Mouse (Mus musculus): Measurements from ENCODE around the gene Ankdd1a. TPM values are rescaled to one million over a fixed set of nuclear protein-coding genes. Genes with fewer than 3 reads are reported as not detected.

The Ankdd1a gene
- total and polyA plus RNA-seq, 3 experiments = not detected

- no peak overlapping the region for H3K4me3 ChIP-seq (replicated peaks in 1 of 3; ENCODE audit: low read depth in 2 of 3, low read length in 2 of 3, poor library complexity in 1 of 3)
- dilution Hi-C loops (cut with MboI; ENCODE audit: extremely low pct_ligation_motif_present, extremely low pct_unique_long_range_greater_than_20kb, low sequenced_read_pairs) (no loop called here), in situ Hi-C loops (cut with MboI; ENCODE audit: low pct_ligation_motif_present, low pct_unique_long_range_greater_than_20kb, low sequenced_read_pairs) (no loop called here)
- no peaks in the 10 kb centered on the region for H3K9me3 ChIP-seq (replicated peaks; ENCODE audit: low read length)
- no peaks in the 10 kb centered on the region for H3K27me3 ChIP-seq (replicated peaks)
- peaks cover 50 to 71% of the 10 kb centered on the region in 2 experiments for H3K36me3 ChIP-seq (replicated peaks in 1 of 2; ENCODE audit: control insufficient read depth in 1 of 2, insufficient read depth in 1 of 2, low read length in 1 of 2)
- no peak overlapping the region for H3K27ac ChIP-seq (ENCODE audit: insufficient read depth, low read depth)
- no peak for DNase-seq (ENCODE audit: extremely low read depth)
- H3K9ac ChIP-seq (ENCODE audit: insufficient read depth, low read depth) = no peak overlapping the region
- H3K79me2 ChIP-seq (replicated peaks; ENCODE audit: control insufficient read depth, extremely low read depth, insufficient read depth, poor library complexity, severe bottlenecking) = no peaks in the 10 kb centered on the region
- no peak overlapping the region for H3K4me2 ChIP-seq (ENCODE audit: insufficient read depth, low read depth, poor library complexity, severe bottlenecking)
- peaks cover 20 to 69% of the 10 kb centered on the region in 2 experiments for H3K4me1 ChIP-seq (ENCODE audit: control insufficient read depth in 1 of 2, insufficient read depth in 2 of 2)
- TF ChIP-seq CHD2 (IDR thresholded peaks at IDR 0.05; ENCODE audit: low read length) = no peak
- TF ChIP-seq CHD1 (IDR thresholded peaks at IDR 0.05; ENCODE audit: low read depth, low read length) = no peak
- no peak for TF ChIP-seq IRF4 (IDR thresholded peaks at IDR 0.05; ENCODE audit: low read depth, low read length)
- TF ChIP-seq EP300 (IDR thresholded peaks at IDR 0.05; ENCODE audit: low read length) = no peak
- no peak for TF ChIP-seq ZNF384 (IDR thresholded peaks at IDR 0.05; ENCODE audit: low read depth, low read length)
- no peak for TF ChIP-seq BHLHE40 (IDR thresholded peaks at IDR 0.05; ENCODE audit: low read depth, low read length)
- TF ChIP-seq NELFE (IDR thresholded peaks at IDR 0.05; ENCODE audit: low read depth, low read length) = no peak
- TF ChIP-seq CTCF (conservative IDR thresholded peaks at IDR 0.05 in 1 of 2, IDR thresholded peaks at IDR 0.05 in 1 of 2; ENCODE audit: low read depth in 2 of 2, low read length in 2 of 2) = no peak
- no peak for TF ChIP-seq PAX5 (IDR thresholded peaks at IDR 0.05; ENCODE audit: low read length)
- TF ChIP-seq MYC (IDR thresholded peaks at IDR 0.05; ENCODE audit: low read depth, low read length) = no peak
- no peak for TF ChIP-seq KAT2A (IDR thresholded peaks at IDR 0.05; ENCODE audit: insufficient replicate concordance, low read length)
- TF ChIP-seq ZMIZ1 (IDR thresholded peaks at IDR 0.05; ENCODE audit: low read depth, low read length) = no peak
- no peak for TF ChIP-seq MEF2A (IDR thresholded peaks at IDR 0.05; ENCODE audit: borderline replicate concordance, low read depth, low read length)
- no peak for TF ChIP-seq POLR2AphosphoS2 (IDR thresholded peaks at IDR 0.05; ENCODE audit: low read depth, low read length)
- TF ChIP-seq USF1 (IDR thresholded peaks at IDR 0.05; ENCODE audit: low read depth, low read length) = no peak
- TF ChIP-seq MXI1 (IDR thresholded peaks at IDR 0.05; ENCODE audit: low read depth, low read length) = no peak
These were observed 35.0 kb upstream of the Ankdd1a start for GRCm38 (mm10) chr9:65555001-65555405.

DNA sequence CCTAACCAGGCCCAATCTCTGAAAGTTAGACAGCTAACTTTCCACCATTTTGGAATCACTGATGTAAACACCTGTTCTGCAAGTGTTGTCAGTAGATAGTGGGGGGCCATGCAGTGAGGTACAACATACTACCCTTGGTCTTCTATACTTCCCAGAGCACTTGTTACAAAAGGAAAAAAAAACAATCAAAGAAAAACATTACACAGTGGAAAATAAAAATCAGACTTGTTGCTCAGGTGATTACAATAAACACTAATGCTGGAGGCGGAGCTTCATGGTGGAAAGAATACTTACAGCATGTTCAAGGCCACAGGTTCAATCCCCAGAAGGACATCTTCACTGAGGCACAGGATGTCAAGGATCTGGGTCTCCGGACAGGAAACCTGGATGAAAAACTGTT is 32.7 kb upstream of the Ankdd1a start:
- dilution Hi-C loops (cut with MboI; ENCODE audit: extremely low pct_ligation_motif_present, extremely low pct_unique_long_range_greater_than_20kb, low sequenced_read_pairs) = no loop called here
- in situ Hi-C loops (cut with MboI; ENCODE audit: low pct_ligation_motif_present, low pct_unique_long_range_greater_than_20kb, low sequenced_read_pairs) = no loop called here
- H3K4me2 ChIP-seq (ENCODE audit: insufficient read depth, low read depth, poor library complexity, severe bottlenecking) = no peak overlapping the region
- H3K9me3 ChIP-seq (replicated peaks; ENCODE audit: low read length) = no peaks in the 10 kb centered on the region
- H3K27ac ChIP-seq (ENCODE audit: insufficient read depth, low read depth) = peak overlapping the region; percentile 93; the same call in 1 of the 2 replicates
- no peak overlapping the region for H3K4me3 ChIP-seq (replicated peaks in 1 of 3; ENCODE audit: low read depth in 2 of 3, low read length in 2 of 3, poor library complexity in 1 of 3)
- no peak for DNase-seq (ENCODE audit: extremely low read depth)
- no peak overlapping the region for H3K9ac ChIP-seq (ENCODE audit: insufficient read depth, low read depth)
- no peaks in the 10 kb centered on the region for H3K79me2 ChIP-seq (replicated peaks; ENCODE audit: control insufficient read depth, extremely low read depth, insufficient read depth, poor library complexity, severe bottlenecking)
- TF ChIP-seq MAZ (IDR thresholded peaks at IDR 0.05; ENCODE audit: low read depth, low read length) (no peak), ZNF384 (IDR thresholded peaks at IDR 0.05; ENCODE audit: low read depth, low read length) (no peak), MXI1 (IDR thresholded peaks at IDR 0.05; ENCODE audit: low read depth, low read length) (no peak), CHD2 (IDR thresholded peaks at IDR 0.05; ENCODE audit: low read length) (no peak), MAFK (IDR thresholded peaks at IDR 0.05; ENCODE audit: insufficient replicate concordance, low read length) (no peak), JUND (conservative IDR thresholded peaks at IDR 0.05; ENCODE audit: low read depth, low read length) (no peak), E2F4 (IDR thresholded peaks at IDR 0.05; ENCODE audit: insufficient replicate concordance, low read depth, low read length) (no peak), BHLHE40 (IDR thresholded peaks at IDR 0.05; ENCODE audit: low read depth, low read length) (no peak), RAD21 (IDR thresholded peaks at IDR 0.05; ENCODE audit: low read depth, low read length) (no peak), USF2 (conservative IDR thresholded peaks at IDR 0.05; ENCODE audit: low read depth, low read length) (no peak), NELFE (IDR thresholded peaks at IDR 0.05; ENCODE audit: low read depth, low read length) (no peak), JUN (IDR thresholded peaks at IDR 0.05; ENCODE audit: insufficient read depth, low read depth, low read length) (no peak), ZKSCAN1 (IDR thresholded peaks at IDR 0.05; ENCODE audit: borderline replicate concordance, low read depth, low read length) (no peak), USF1 (IDR thresholded peaks at IDR 0.05; ENCODE audit: low read depth, low read length) (no peak), POLR2A (IDR thresholded peaks at IDR 0.05; ENCODE audit: low read depth, low read length) (no peak)
- peaks cover 27 to 84% of the 10 kb centered on the region in 2 experiments for H3K4me1 ChIP-seq (ENCODE audit: control insufficient read depth in 1 of 2, insufficient read depth in 2 of 2)
- peaks cover 32 to 48% of the 10 kb centered on the region in 2 experiments for H3K36me3 ChIP-seq (replicated peaks in 1 of 2; ENCODE audit: control insufficient read depth in 1 of 2, insufficient read depth in 1 of 2, low read length in 1 of 2)
- no peaks in the 10 kb centered on the region for H3K27me3 ChIP-seq (replicated peaks)

All from CH12.LX (cell line).